Mouse (Mus musculus) urinary bladder, adult 2 months (tissue): ENCODE data around the gene Vps4a. TPM values are rescaled to one million over a fixed set of nuclear protein-coding genes. Genes with fewer than 3 reads are reported as not detected.

Experiments used
- DNase-seq: peaks from one replicate; pipeline ENCODE4 v3.0.0; 2022; ENCODE audit warnings: low spot score
- polyA plus RNA-seq: library from polyadenylated mRNA; depleted of rRNA; stranded (reverse); fragments of >200 nt; gene quantifications from 2 replicates; pipeline ENCODE4 v1.2.3, GENCODE M21; 2012; rRNA removed

The Vps4a gene
- polyA plus RNA-seq, 1 experiment, result 45.1 TPM

DNA sequence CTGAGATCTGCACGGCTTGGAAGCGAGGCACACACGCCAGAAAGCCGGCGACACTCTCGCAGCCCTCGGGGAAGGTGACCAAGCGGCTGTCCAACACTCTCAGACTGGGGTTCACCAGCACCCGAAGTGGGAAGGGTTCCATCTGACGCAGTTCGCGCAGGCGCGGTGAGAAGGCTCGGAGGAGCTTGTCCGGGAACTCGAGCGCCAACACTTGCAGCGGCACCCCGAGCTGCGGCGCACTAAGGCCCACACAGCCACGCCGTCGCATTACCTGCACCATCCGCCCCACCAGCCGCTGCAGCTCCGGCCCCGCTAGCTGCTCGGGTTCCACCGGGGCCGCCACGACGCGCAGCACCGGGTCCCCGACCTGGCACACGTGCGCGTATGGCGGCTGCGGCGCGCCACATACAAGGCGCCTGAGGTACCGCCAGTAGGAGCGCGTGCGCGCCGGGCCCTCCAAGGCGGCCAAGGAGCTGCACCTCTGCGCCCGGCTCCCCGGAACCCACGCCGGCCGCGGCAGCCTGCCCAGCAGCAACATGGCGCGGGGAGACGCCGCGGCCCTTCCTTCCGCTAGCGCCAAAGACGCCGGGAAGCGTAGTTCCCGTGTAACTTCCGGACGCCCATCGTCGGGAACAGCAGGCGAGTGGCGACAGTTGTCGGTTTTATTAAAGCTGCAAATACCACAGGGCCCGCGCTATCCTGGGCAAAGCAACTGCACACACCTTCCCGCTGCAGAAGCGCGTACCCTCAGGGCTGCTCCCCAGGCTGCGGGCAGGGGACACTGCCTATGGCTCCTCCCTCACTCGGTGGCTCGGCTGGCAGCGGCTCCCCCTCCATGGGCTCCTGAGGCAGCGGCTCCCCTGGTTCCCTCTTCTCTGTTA, 17.3 kb downstream of the Vps4a start, which contains the start of gene Pdf:
TSS of gene Pdf (minus strand) at position 554 of the 881 bp plus-strand sequence.
- DNase-seq, result peak; percentile 71

DNA sequence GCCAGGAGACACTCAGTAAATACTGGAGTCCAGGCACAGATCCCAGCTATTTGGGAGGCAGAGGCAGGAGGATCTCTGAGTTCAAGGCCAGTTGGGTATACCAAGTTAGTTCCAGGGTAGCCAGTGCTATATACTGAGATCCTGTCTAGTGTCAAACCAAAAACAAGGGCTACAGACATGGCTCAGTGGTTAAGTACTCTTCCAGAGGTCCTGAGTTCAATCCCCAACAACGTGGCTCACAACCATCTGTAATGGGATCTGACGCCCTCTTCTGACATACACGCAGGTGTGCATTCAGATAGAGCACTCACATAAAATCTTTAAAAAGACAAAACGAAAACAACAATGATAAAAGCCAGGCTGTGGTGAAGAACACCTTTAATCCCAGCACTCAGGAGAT, 18.5 kb downstream of the Vps4a start:
- no peak for DNase-seq

DNA sequence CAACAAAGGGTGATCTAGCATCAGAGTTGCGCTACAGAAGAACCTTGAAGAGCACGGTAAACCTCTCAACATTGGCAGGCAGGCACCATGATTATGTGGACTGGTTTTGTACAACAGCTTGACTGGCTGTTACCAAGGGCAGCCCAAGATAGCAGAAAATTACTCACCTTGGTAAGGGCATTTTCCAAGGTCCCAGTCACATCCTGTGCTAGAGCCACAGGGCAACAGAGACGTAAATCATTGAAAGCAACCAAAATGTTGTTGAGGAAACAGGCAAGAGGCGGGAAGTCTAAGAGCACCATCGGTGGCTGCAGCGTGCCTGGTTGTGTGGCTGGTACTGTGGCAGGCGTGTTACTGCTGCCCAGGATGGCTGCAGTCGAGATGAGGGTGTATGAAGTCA, 21.0 kb downstream of the Vps4a start:
- no peak for DNase-seq

DNA sequence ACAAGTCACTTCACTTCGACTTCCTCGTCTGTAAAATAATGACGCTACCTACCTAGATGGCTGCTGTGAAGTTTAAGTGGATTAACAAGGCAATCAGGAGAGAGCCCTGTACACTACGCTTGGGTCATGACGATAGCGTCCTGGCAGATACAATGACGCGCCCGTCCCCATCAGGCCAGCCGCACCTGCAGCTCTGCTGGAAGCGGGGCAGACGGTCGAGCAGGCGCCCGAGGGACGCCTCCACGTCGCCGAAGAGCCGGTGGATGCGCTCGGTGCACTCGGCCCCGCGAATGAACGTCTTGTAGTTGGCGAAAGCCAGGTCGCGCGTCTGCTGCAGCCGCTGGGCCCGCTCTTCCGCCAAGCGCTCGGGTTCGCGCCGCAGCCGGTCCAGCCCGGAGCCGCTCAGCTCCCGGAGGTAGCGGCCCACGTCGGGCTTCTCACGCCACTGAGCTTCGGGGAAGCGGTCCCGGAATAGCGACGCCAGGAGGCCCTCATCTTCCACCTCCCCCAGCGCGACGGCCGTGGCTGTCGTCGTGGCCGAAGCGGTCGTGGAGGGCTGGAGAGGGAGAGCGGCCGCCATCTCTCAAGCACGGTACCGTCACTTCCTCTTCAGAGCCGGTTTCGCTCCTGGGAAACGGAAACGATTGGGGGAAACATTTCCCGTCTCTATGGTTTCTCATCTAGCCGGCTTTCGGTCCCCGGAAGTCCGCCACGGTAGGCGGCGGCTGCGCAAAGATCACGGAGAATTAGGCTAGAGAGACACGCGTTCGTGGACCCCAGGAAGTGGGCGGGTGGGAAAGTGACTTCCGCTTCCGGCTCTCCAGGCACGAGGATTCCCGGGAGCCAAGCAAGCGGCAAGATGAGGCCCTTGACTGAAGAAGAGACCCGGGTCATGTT, 25.3 kb downstream of the Vps4a start, which contains the start of the genes Cog8 and Nip7:
TSS of gene Cog8 (minus strand) at position 614 of the 897 bp plus-strand sequence.
TSS of gene Nip7 (plus strand) at position 802 of the 897 bp plus-strand sequence.
- DNase-seq, result peak; percentile 79

DNA sequence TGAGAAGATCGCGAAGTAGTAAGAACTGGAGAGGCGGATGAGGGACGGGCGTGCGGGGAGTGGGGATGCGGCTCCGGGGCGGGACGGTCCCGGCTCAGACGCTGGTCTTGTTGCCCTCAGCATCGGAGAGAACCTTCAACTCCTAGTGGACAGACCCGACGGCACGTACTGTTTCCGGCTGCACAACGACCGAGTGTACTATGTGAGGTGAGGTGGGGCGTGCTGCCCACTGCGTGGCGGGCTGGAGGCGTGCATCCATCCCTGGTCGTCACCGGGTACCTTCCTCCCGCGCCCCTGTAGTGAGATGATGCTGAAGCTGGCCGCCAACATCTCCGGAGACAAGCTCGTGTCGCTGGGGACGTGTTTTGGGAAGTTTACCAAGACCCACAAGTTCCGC, 25.9 kb downstream of the Vps4a start:
- DNase-seq, result no peak

DNA sequence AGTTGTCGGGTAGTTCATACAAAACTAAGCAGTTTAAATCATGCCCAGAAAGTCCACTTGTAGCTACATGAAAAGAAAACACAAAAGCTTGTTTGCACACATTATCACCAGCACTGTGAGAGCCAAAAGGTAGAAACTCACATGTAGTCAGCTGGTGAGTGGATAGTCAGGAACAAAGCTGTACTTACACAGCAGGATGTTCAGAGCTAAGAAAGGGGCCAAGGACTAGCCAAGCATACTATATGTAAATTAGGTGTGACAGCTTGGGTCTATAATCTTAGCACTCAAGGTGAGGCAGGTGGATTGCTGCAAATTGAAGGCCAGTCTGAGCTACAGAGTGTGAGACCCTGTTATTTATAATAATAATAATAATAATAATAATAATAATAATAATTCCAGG, 31.6 kb downstream of the Vps4a start:
- DNase-seq, result no peak

DNA sequence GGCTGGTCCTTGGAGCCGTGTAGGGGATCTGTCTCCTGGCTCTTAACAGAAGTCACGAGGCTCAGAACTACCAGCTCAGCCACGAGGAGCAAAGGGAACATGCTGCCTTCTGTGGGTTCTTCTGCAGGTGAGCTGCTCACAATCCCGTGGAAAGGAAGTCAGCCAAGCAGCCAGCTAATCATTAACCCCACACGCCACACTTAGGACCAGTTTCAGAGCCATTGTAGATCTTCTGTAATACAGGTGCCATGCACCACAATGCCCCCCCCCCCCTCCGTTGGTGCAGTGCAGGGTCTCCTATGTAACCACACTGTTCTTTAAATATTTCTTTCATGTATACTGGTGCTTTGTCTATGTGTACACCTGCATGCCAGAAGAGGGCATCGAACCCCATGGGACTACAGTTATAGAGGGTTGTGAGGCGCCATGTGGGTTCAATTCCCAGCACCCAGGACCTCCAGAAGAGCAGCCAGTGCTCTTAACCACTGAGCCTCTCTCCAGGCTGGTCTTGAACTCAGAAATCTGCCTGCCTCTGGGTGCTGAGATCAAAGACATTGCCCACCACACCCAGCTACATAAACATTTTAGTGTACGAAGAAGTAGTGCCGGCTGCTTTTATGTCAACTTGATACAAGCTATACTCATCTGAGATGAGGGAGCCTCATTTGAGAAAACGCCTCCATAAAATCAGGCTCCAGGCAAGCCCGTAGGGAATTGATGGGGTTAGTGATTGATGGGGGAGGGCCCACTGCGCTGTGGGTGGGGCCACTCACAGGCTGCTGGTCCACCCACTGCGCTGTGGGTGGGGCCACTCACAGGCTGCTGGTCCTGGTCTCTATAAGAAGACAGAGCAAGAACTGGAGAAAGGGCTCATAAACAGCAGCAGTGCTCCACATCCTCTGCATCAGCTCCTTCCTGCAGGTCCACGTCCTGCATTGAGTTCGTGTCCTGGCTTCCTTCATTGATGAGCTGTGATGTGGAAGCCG, 34.8 kb downstream of the Vps4a start, which contains the start of gene Tmed6:
TSS of gene Tmed6 (minus strand) at position 134 of the 986 bp plus-strand sequence.
- DNase-seq, result no peak

DNA sequence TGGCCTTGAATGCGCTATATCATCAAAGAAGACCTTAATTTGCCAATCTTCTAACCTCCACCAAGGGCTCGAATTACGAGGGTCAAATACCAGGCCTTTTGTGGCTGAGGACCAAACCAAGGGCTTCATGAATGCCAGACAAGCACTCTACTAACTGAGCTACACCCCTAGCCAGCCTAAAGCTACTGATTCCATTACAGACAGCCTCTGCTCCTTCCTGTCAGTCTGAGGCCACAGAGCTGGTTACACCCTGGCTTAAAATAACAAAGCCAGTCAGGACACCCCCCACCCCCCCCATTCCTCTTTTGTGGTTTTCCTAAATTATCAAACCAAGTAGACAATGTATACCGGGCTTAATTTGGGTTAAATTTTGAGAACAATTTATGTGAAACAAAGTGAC, 42.7 kb downstream of the Vps4a start:
- DNase-seq, result no peak

DNA sequence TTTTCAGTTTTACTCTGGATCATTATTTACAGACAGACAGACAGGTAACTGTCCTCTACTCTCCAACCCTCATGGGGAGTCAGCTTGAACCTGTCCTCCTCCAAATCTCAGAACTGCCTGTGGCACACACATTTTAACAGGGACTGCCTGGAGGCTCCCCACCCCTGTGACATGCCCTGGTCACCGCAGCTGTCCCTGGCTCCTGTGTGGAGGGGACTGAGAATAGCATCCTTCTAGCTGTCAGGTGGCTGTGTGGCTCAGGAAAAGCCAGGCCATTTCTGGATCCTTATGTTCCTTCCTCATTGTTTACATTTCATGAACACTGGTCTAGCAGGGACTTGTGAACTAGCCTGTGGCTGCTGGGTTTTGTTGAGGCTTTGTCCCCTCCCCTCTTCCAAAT, 43.1 kb downstream of the Vps4a start:
- no peak for DNase-seq

DNA sequence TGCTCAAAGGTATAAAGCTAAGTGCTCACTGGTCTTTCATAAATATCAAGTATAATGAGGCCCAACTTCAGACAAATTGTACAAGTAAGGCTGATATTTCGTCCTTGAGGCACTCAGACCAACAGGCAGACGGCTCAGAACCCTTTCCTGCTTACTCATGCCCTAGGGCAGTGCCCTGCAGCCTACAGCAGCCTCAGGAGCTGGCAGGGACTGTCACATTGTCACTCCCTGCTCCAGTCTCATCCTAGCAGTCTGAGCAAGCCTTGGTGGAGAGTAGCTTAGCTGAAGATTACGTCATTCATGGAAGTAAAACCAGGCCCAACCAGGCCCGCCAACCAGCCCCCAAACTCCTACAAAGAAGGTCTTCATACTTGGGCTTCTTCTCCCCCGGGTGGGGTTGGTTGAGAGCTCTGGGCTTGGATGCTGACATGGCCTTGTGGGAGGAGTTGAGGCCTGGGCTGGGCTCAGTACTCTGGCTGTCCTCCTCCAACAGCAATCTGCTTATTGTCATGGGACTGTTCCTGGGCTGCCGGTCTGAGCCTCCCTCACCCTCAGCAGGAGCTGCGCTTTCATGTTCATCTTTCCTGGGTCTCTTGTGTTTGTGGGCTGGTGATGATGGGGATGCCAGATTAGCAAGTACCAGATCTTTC, 45.3 kb downstream of the Vps4a start:
- no peak for DNase-seq

DNA sequence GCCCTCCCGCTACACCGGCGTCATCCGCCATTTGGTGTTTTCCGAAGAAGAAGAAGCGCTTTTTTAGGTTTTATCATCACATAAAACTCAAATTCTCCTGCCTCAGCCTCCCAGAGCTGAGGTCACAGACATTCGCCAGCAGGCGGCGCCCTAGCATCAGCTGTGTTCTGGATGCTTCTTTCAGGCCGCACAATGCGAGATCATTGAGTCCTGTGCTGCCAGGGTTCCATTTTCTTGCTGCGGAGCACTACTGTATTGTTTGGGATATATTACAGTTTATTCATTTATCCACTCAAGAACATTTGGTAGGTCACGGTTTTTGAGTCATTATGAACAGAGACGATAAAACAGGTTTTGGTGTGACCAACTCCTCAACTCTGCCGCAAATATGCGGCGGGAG, 54.3 kb downstream of the Vps4a start:
- no peak for DNase-seq

DNA sequence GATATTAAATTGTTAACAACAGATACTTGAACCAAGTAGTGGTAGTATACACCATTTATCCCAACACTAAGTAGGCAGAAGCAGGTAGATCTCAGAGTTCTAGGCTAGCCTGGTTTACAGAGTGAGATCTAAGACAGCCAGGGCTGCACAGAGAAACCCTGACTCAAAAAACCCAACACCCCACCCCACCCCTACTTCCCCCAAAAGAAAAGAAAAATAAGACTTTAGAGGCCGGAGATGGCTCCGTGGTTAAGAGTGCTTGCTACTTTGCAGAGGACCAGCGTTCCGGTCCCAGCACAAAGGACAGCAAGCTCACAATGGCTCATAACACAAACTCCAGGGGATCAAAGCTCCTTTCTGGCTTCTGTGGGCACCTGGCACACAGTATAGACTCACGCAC, 55.0 kb downstream of the Vps4a start:
- no peak for DNase-seq

DNA sequence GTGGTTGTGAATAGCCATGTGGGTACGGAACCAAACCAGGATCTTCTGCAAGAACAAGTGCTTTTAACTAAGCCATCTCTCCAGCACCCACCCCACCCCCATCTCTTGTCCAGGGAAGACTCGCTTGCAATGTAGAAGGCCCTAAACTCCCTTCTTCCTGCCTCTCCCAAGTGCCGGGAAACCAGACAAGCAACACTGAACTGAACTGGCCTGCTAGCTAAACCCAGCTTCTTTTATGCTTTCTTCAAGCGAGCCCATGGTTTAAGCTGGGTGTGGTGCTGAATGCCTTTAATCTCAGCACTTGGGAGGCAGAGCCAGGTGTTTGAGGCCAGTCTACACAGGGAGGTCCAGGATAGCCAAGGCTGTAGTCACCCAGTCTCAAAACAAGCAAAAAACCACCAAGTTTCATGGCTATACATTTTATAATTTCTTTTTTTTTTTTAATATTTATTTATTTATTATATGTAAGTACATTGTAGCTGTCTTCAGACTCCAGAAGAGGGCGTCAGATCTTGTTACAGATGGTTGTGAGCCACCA, 57.6 kb downstream of the Vps4a start:
- no peak for DNase-seq

DNA sequence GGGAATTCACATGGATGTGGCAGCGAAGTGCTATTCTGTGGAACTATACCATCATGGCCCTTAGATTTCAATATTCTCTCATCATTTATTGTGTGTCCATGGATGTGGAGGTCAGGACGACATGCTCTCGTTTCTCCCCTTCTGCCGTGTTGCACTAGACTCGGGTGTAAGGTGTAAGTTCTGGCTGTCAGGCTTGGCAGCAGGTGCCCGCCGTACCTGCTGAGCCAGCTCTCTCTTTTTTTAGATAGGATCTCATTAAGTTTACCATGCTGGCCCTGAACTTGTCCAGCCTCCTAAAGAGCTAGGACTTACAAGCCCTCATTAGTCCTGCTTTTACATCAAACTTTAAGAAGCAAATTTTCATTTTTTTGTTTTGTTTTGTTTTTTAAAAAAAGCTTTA, 59.5 kb downstream of the Vps4a start:
- DNase-seq, result no peak

Other genes starting within 250 kb of the Vps4a start
- 3.1 TPM in 2 replicates for gene Has3, start 161.0 kb upstream of the Vps4a start, polyA plus RNA-seq
- gene Utp4, start 137.6 kb upstream of the Vps4a start, polyA plus RNA-seq, result 24.7 and 30.2 TPM in 2 replicates
- 26.8 and 28.9 TPM in 2 replicates for gene Sntb2, start 95.5 kb upstream of the Vps4a start, polyA plus RNA-seq
- 28.6 and 29.1 TPM in 2 replicates for gene Pdf, start 17.4 kb downstream of the Vps4a start, polyA plus RNA-seq
- 30.6 and 37.2 TPM in 2 replicates for gene Cog8, start 25.5 kb downstream of the Vps4a start, polyA plus RNA-seq
- gene Nip7, start 25.7 kb downstream of the Vps4a start, polyA plus RNA-seq, result 40.5 and 50.2 TPM in 2 replicates
- gene Tmed6, start 34.4 kb downstream of the Vps4a start, polyA plus RNA-seq, result not detected in 2 replicates
- 18.5 and 22.1 TPM in 2 replicates for gene Terf2, start 65.3 kb downstream of the Vps4a start, polyA plus RNA-seq
- 136 and 138 TPM in 2 replicates for gene Cyb5b, start 119.4 kb downstream of the Vps4a start, polyA plus RNA-seq